Mouse (Mus musculus): ENCODE data around the gene Xrra1.
A peak's percentile ranks its signal among the peaks of the same experiment; 100 is the strongest.
"Not testable (repeated sequence)": the region's sequence is repeated elsewhere in the genome, so short reads cannot be mapped to it uniquely, and the experiment has no call there.

Gene Xrra1

GRCm38 (mm10) chr7:99896905-99897304 is 38.0 kb downstream of the Xrra1 start:
- no peak for DNase-seq (ENCODE audit: low spot score)

- no peak for DNase-seq (ENCODE audit: low spot score)
Measured at GRCm38 (mm10) chr7:99902208-99902607, 43.3 kb downstream of the Xrra1 start.

- no peak for DNase-seq (ENCODE audit: low spot score)
Measured at GRCm38 (mm10) chr7:99902918-99903665, 44.2 kb downstream of the Xrra1 start.

GRCm38 (mm10) chr7:99904421-99905005 is 45.6 kb downstream of the Xrra1 start:
- peak; percentile 38 for DNase-seq (ENCODE audit: low spot score)

- no peak for DNase-seq (ENCODE audit: low spot score)
Measured at GRCm38 (mm10) chr7:99906346-99906745, 47.4 kb downstream of the Xrra1 start.

- no peak for DNase-seq (ENCODE audit: low spot score)
Measured at GRCm38 (mm10) chr7:99907463-99907862, 48.5 kb downstream of the Xrra1 start.

GRCm38 (mm10) chr7:99911038-99911437 is 52.1 kb downstream of the Xrra1 start:
- no peak for DNase-seq (ENCODE audit: low spot score)

- no peak for DNase-seq (ENCODE audit: low spot score)
Measured at GRCm38 (mm10) chr7:99914316-99914715, 55.4 kb downstream of the Xrra1 start.

GRCm38 (mm10) chr7:99915511-99915910 is 56.6 kb downstream of the Xrra1 start:
- DNase-seq (ENCODE audit: low spot score) = no peak

GRCm38 (mm10) chr7:99916741-99917319 is 57.9 kb downstream of the Xrra1 start:
- DNase-seq (ENCODE audit: low spot score) = peak; percentile 46

GRCm38 (mm10) chr7:99917320-99917844 is 58.5 kb downstream of the Xrra1 start:
- peak; percentile 27 for DNase-seq (ENCODE audit: low spot score)

GRCm38 (mm10) chr7:99919164-99919563 is 60.2 kb downstream of the Xrra1 start:
- no peak for DNase-seq (ENCODE audit: low spot score)

- no peak for DNase-seq (ENCODE audit: low spot score)
Measured at GRCm38 (mm10) chr7:99919971-99920370, 61.1 kb downstream of the Xrra1 start.

- DNase-seq (ENCODE audit: low spot score) = no peak
Measured at GRCm38 (mm10) chr7:99920416-99920815, 61.5 kb downstream of the Xrra1 start.

GRCm38 (mm10) chr7:99926916-99927714 is 68.2 kb downstream of the Xrra1 start:
- peak; percentile 77 for DNase-seq (ENCODE audit: low spot score)

GRCm38 (mm10) chr7:99935758-99936157 is 76.8 kb downstream of the Xrra1 start:
- DNase-seq (ENCODE audit: low spot score) = no peak

GRCm38 (mm10) chr7:99940669-99941068 is 81.8 kb downstream of the Xrra1 start:
- DNase-seq (ENCODE audit: low spot score) = no peak

GRCm38 (mm10) chr7:99944520-99944919 is 85.6 kb downstream of the Xrra1 start:
- no peak for DNase-seq (ENCODE audit: low spot score)

GRCm38 (mm10) chr7:99945012-99945411 is 86.1 kb downstream of the Xrra1 start:
- DNase-seq (ENCODE audit: low spot score) = not testable (repeated sequence)

- no peak for DNase-seq (ENCODE audit: low spot score)
Measured at GRCm38 (mm10) chr7:99945939-99946338, 87.0 kb downstream of the Xrra1 start.

- no peak for DNase-seq (ENCODE audit: low spot score)
Measured at GRCm38 (mm10) chr7:99946356-99946755, 87.4 kb downstream of the Xrra1 start.

GRCm38 (mm10) chr7:99947329-99947728 is 88.4 kb downstream of the Xrra1 start:
- DNase-seq (ENCODE audit: low spot score) = peak; percentile 61

All from urinary bladder, postnatal 14 days (tissue).